Mouse (Mus musculus) urinary bladder, postnatal 4 days (tissue): ENCODE results near the gene Eef2k.
A peak's percentile ranks its signal among the peaks of the same experiment; 100 is the strongest.

Source experiments
- DNase-seq, 2 experiments: peaks; one replicate each; pipeline ENCODE4 v3.0.0; 2021 to 2022; ENCODE audit warnings: low spot score in 2 of 2

The Eef2k gene

GRCm38 (mm10) chr7:120842345-120843036 is at the start of gene Eef2k:
TSS of gene Eef2k (plus strand) at chr7:120842831.
- DNase-seq: peak; percentile 87

DNA sequence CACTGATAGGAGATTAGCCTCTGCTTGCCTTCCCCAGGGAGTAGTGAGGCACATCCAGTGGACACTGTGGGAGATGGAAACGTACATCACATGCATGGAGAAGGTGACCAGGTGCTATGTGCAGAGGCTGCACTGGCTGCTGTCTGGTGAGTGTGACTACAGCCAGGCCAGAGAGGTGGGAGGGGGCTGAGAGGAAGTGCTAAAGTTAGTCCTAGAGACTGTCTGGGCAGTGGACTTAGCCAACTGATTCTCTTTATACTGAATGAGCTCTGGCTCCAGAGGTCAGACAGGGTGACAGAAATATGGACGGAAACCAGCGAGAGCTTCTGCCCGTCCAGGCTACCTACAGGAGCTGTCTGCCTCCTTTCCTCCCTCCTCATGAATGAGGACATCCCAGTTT is 47.1 kb upstream of the Eef2k start:
- DNase-seq: no peak

DNA sequence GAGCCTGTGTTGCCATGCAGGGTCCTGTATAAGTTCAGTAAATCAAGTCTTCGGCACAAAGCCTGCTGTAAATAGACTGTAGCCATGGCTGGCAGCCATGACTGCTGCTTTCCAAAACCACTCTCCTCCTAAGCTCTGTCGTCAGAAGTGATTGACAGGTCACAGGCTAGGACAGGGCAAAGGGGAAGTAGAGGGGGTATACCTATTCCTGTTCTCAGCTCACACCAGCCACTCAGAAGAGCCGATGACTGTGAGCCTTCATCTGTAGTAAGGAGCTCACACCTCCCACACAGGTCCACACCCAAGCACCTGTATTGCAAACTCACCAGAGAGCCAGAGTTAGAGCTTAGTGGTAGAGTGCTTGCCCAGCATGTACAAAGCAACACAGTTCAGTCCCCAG is 46.3 kb upstream of the Eef2k start:
- DNase-seq: no peak

DNA sequence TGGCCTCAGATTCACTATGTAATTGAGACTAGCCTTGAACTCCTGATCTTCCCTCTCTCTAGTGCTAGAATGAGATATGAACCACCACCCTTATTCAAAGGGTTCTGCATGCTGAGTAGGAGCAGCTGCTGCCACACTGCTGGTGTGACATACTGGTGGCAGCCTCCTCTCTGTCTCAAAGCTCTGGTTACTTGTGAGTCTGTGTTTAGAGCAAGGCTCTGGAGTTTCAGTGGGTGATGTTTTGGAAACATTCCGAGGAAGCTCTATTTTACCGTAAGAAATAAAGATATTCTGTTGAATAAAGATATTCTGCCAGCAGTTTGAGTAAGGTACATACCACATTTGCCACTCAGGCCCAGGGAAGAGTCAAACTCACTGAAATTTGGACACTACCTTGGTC is 39.4 kb upstream of the Eef2k start:
- no peak for DNase-seq

- no peak for DNase-seq
Observed at GRCm38 (mm10) chr7:120809705-120810104, 32.9 kb upstream of the Eef2k start.

DNA sequence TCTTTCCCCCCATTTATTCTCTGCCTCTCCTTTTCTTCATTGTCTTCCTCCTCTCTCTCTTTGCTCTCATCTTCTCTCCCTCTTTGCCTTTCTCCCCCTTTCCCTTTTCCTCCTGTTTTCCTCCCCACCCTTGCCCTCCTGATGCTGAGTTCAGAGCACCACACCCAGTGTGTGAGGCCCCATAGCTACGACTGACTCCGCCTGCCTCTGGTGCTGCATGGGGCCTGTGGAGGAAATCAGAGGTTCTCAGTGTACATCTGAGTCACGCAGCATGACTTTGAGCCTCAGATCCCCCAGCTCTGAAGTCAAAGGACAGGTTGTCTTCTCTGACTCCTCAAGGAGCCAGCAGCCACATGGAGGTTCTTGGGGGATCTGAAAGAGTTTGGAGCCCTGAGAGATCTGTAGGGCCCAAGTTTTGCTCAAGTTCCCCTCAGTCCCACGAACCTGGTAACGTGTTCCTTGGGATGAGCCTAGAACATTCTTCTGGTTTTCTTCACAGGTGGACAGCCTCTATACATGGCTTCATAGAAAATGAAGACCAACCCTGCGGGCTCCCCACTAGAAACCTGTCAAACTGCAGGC is 30.7 kb upstream of the Eef2k start, which contains the start of gene Gm5737:
Gm5737 (plus strand) TSS at position 532 of the 582 bp plus-strand sequence.
- no peak for DNase-seq

- no peak for DNase-seq
Observed at GRCm38 (mm10) chr7:120817552-120817951, 25.1 kb upstream of the Eef2k start.

GRCm38 (mm10) chr7:120819386-120819785 is 23.2 kb upstream of the Eef2k start:
- DNase-seq: no peak

DNA sequence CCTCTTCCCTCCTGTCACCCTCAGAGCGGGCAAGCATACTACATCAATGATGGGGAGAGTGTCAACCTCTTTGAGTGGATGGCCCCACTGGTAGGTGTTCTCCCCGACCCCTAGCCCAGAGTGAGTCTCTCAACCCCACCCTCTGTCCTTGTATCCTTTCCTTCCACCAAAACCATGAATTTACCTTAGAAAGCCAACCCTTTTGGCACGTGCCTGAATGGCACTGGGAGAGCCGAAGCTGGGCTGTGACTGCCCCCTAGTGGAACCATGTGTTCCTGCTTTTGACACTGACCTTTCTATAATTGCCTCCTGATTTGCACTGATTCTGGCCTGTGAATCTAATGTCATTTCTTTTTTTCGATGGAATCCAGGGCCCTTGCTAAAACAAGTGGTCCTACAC is 19.4 kb upstream of the Eef2k start:
- DNase-seq: peak in 1 of 2 experiments; percentile 73

GRCm38 (mm10) chr7:120825097-120825496 is 17.5 kb upstream of the Eef2k start:
- no peak for DNase-seq

- no peak for DNase-seq
Observed at GRCm38 (mm10) chr7:120826408-120826807, 16.2 kb upstream of the Eef2k start.

GRCm38 (mm10) chr7:120830431-120831381 is 11.9 kb upstream of the Eef2k start:
- peak; percentile 44 to 67 for DNase-seq

GRCm38 (mm10) chr7:120834426-120834825 is 8.2 kb upstream of the Eef2k start:
- DNase-seq: no peak

DNA sequence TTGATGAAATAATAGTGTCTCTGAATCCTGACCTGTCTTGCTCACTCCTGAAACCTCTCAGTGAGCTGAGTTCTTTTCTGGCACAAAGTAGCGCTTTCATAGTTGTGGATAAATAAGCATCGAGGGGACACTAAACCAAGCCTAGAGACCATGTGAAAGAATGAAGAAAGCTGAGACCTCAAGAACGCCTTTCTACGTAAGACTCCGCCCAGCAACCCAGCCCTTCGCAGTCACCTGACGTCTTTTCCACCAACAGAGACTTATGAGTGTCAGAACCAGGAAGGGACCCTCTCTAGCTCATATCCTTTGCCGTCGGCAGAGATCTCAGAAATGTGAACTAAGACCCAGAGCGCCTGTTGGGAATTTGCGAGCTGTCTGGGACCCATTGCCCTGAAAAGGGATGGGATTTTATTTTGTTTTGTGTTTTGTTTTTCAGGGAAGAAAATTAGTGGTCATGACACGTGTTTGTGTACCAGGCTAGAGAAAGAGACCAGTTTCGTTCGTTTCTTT is 7.7 kb upstream of the Eef2k start:
- peak in 1 of 2 experiments; percentile 45 for DNase-seq

DNA sequence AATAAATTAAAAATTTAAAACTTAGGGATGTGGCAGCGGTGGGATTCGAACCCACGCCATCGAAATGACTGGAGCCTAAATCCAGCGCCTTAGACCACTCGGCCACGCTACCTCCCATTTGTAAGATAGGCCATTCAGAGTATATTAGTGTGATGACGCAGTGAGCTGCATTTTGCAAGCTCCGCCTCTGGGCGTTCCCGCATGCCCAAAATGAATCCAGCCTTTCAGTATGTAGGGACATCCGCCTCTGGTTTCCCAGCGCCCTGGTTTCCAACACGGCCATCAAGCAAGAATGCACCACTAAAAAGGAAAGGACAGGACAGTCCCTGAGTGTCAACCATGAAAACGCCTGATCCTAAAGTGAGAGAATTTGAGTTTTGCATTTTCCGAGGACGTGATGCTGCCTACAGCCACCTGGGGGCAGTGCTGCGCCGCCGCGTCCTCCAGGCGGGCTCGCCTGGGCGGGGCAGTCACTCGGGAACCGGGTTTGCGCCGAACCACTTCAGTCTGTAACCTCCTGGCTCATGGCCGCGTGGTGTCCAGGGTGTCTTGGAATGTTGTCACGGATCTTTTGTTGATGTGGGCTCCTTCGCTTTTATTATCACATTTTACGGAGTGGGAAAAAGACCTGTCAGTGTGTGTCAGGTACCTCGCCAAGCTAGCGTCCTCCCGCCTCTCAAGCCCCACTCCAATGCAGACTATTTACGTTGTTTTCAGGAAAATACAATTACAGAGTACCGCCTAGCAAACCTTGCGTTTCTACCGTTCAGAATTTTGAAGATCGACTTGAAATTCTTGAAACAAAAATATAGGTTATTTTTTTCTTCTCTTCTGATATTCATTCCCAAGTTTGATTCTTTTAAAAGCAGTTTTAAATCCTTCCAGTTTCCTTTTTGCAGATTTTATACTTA is 6.9 kb upstream of the Eef2k start:
- peak; percentile 89 to 96 for DNase-seq

GRCm38 (mm10) chr7:120836361-120836760 is 6.3 kb upstream of the Eef2k start:
- no peak for DNase-seq

DNA sequence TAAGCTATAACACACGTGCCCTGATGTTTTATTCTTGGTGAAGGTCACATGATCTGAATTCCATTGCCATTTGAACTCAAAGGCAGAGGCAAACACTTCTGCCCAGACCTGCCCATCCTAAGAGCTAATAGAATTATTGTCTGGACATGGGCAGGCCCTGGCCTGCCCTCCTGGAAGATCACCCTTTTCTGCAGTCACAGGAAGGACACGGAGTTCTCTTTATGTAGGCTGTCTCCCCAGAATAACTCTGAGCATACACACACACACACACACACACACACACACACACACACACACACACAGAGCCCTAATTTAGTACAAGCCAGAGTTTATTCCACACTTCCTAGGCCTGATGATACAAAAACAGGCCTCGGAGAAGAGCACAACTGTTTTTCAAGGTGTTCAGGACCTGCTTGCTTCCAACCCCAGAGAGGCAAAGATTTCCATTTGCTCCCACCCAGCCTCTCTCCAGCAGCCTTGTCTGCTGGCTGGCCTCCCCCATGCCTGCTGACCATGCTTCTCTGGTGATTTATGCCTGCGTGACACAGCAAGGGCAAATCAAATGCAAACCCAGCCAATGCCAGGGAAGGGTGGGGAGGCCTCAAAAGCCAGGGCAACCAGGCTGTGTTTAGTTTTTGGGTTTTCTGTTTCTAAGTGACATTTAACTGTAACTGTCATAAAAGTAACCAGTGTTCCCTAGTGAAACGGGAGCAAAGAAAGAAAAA is 4.0 kb upstream of the Eef2k start:
- no peak for DNase-seq

DNA sequence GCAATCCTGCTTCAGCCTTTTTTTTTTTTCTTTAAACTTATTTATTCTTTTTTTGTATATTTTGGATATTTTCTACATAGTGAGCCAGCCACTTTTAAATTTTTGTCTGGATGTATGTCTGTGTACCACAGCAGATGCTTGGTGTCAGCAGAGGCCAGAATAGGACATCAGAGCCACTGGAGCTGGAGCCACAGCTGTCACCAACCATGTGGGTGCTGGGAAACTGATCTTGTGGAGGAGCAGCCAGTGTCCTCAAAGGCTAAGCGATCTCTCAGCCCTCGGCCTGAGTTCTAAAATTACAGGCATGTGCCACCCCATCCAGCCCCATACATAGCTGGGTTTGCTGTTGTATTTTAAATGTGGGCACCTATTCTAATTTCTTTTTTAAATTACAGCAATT is 2.8 kb upstream of the Eef2k start:
- DNase-seq: no peak

DNA sequence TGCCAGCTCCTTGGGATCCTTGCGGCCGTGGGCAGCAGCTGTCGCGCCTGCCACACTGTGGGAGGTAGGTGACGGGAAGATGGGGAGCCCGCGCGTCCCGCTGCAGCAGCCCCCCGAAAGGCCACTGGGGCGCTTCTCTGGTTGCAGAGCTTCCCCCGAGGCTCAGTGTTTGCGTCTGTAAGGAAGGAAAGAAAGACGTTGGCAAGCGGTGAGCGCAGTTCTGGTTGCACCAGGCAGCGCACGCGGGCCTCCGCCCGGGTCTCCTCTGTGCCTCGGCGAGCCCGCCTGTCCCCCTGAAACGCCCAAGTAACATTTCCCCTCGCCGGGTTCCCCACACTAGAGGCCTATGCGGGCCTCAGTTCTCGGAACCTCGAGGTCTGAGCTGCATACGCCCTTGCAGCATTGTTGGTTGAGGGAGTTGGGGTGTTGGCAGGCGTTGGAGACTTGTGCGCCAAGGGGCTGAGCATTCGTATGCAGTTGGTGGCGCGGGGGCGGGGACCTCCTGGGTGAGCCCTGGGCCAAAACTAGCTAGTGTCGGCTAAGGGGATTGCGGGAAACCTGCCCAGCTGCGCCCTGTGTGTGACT is 498 bp downstream of the Eef2k start:
- DNase-seq: peak; percentile 84 to 88

- DNase-seq: no peak
Observed at GRCm38 (mm10) chr7:120843852-120844435, 1.3 kb downstream of the Eef2k start.
